Mouse (Mus musculus) CD4-positive, CD25-positive, alpha-beta regulatory T cell, adult 4 months (primary cell): ENCODE measurements around the gene Litaf. TPM values are rescaled to one million over a fixed set of nuclear protein-coding genes. Genes with fewer than 3 reads are reported as not detected.

Experiments used
- polyA plus RNA-seq, 2 experiments: library from polyadenylated mRNA; unstranded; fragments of 100-300 nt; shearing (Covaris generic); gene quantifications; one replicate each; pipeline ENCODE4 v1.2.1; 2017

Litaf gene
- polyA plus RNA-seq, 2 experiments from 2014 or later = 47.2 to 61.2 TPM

Other genes with a start within 250 kb of the Litaf start
- gene Rmi2, start 231.1 kb downstream of the Litaf start, polyA plus RNA-seq = 1 to 10 TPM in 1 of 2 experiments, under 1 TPM in 1; 0.67 to 1.6 TPM
- gene Snn, start 5.2 kb downstream of the Litaf start, polyA plus RNA-seq = 1 to 10 TPM; 1.3 to 3.5 TPM
- 10 to 100 TPM in 1 of 2 experiments, 1 to 10 TPM in 1; 7.3 to 10.5 TPM for gene Txndc11, start 68.5 kb upstream of the Litaf start, polyA plus RNA-seq
- gene Zc3h7a, start 110.2 kb upstream of the Litaf start, polyA plus RNA-seq = 100 to 1,000 TPM; 255 to 363 TPM
- 100 to 1,000 TPM; 167 to 177 TPM for gene Rsl1d1, start 137.2 kb upstream of the Litaf start, polyA plus RNA-seq
- 10 to 100 TPM; 31.6 to 35.8 TPM for gene Gspt1, start 188.2 kb upstream of the Litaf start, polyA plus RNA-seq
- gene Tnfrsf17, start 247.7 kb upstream of the Litaf start, polyA plus RNA-seq = not detected